Mouse (Mus musculus) liver, embryonic 12.5 days (tissue): ENCODE measurements around the gene Cdca8. TPM values are rescaled to one million over a fixed set of nuclear protein-coding genes. Genes with fewer than 3 reads are reported as not detected.
"Not testable (repeated sequence)": the region's sequence is repeated elsewhere in the genome, so short reads cannot be mapped to it uniquely, and the experiment has no call there.

Experiments
- ATAC-seq: fragments of 200-750 bp; cut with Nextera tagmentation; 2 replicates; pipeline ENCODE4 v1.8.0; 2017; ENCODE audit warnings: moderate number of reproducible peaks, mild to moderate bottlenecking, moderate library complexity
- H3K27ac ChIP-seq: fragments of 300-500 bp; sonication (generic); 2 replicates; pipeline ENCODE4 v1.5.1; 2016; ENCODE audit warnings: mild to moderate bottlenecking
- H3K27me3 ChIP-seq: fragments of 300-500 bp; sonication (generic); replicated peaks from 2 replicates; pipeline ENCODE4 v1.6.1; 2016; ENCODE audit warnings: mild to moderate bottlenecking, moderate library complexity
- H3K36me3 ChIP-seq: fragments of 300-500 bp; sonication (generic); 2 replicates; pipeline ENCODE4 v1.6.1; 2016; ENCODE audit warnings: mild to moderate bottlenecking, moderate library complexity
- H3K4me1 ChIP-seq: fragments of 300-500 bp; sonication (generic); 2 replicates; pipeline ENCODE4 v1.6.1; 2016
- H3K4me2 ChIP-seq: fragments of 300-500 bp; sonication (generic); 2 replicates; pipeline ENCODE4 v1.6.1; 2016; ENCODE audit warnings: mild to moderate bottlenecking, moderate library complexity
- H3K4me3 ChIP-seq: fragments of 300-500 bp; sonication (generic); 2 replicates; pipeline ENCODE4 v1.5.1; 2016; ENCODE audit warnings: mild to moderate bottlenecking, moderate library complexity
- H3K9ac ChIP-seq: fragments of 300-500 bp; sonication (generic); 2 replicates; pipeline ENCODE4 v1.6.1; 2016; ENCODE audit warnings: mild to moderate bottlenecking, moderate library complexity
- H3K9me3 ChIP-seq: fragments of 300-500 bp; sonication (generic); replicated peaks from 2 replicates; pipeline ENCODE4 v1.6.1; 2016; ENCODE audit warnings: mild to moderate bottlenecking, moderate library complexity
- WGBS: fragments of 180-500 bp; shearing (Covaris S2); methylation state at CpG from one replicate; pipeline ENCODE4 v1.1.7; 2016; ENCODE audit not compliant: insufficient replicate concordance; 5-methylcytosine and 5-hydroxymethylcytosine counted together
- polyA plus RNA-seq: library from polyadenylated mRNA; unstranded; fragments of >200 nt; fragmentation: Nextera tagmentation; extraction: Ambion mirVana; gene quantifications from 2 replicates; pipeline ENCODE4 v1.2.1, GENCODE M21; 2016

The Cdca8 gene
- polyA plus RNA-seq = 173 and 177 TPM in 2 replicates

DNA sequence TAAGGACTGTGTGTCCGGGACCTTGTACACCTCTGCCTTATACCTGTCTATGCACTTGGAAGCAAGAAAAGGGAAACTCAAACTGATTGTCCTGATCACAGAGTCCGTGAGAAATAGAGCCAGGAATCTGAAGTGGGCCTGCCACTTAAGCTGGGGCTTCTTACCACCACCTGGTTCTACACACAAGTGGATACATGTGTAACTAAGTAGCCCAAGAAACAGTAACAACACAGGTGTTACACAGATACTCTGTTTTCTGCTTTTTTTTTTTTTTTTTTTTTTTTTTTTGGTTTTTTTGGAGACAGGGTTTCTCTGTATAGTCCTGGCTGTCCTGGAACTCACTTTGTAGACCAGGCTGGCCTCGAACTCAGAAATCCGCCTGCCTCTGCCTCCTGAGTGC lies at the start of gene Cdca8:
Cdca8 (minus strand) TSS at position 101 of the 400 bp plus-strand sequence.
- H3K27me3 ChIP-seq = not testable (repeated sequence)

DNA sequence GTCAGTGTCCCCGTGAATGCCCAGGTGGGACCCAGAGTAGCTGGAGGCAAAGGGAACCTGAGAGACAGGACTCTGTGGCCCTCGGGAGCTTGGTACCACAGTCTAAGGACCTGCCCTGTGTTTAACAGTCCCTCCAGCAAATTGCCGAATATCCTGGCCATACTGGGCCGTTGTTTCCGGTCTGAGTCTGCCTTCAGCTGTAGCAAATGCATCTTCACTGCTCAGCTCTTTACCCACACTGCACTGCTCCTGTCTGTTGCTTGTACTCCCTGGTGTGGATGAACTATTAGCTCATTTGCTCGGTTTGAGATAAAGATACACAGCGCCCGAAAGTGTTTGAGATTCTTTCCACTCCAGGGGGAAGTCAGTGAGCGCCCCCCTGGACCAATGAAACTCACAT lies 49.3 kb upstream of the Cdca8 start:
- H3K4me2 ChIP-seq = no peak overlapping the region
- no peak overlapping the region for H3K27ac ChIP-seq
- no peak overlapping the region for H3K4me3 ChIP-seq
- ATAC-seq = no peak
- H3K9me3 ChIP-seq = no peaks in the 10 kb centered on the region
- no peak overlapping the region for H3K9ac ChIP-seq
- WGBS = 14% methylated on average over 9 of the region's 9 CpGs
- H3K4me1 ChIP-seq = peaks cover 20% of the 10 kb centered on the region; the same call in 1 of the 2 replicates
- no peaks in the 10 kb centered on the region for H3K36me3 ChIP-seq
- H3K27me3 ChIP-seq = peaks cover 94% of the 10 kb centered on the region

More for the DNA sequence above, at the start of gene Cdca8:
- peaks cover 50% of the 10 kb centered on the region for H3K36me3 ChIP-seq
- H3K4me3 ChIP-seq = peak within 1 kb of the TSS; percentile 97; the same call in 1 of the 2 replicates
- H3K4me2 ChIP-seq = peak within 1 kb of the TSS; percentile 90
- H3K9me3 ChIP-seq, H3K27ac ChIP-seq, ATAC-seq: not testable (repeated sequence)
- WGBS = 88% methylated on average over 4 of the region's 4 CpGs
- H3K9ac ChIP-seq = peak within 1 kb of the TSS; percentile 93
- H3K4me1 ChIP-seq = peaks cover 24% of the 10 kb centered on the region

DNA sequence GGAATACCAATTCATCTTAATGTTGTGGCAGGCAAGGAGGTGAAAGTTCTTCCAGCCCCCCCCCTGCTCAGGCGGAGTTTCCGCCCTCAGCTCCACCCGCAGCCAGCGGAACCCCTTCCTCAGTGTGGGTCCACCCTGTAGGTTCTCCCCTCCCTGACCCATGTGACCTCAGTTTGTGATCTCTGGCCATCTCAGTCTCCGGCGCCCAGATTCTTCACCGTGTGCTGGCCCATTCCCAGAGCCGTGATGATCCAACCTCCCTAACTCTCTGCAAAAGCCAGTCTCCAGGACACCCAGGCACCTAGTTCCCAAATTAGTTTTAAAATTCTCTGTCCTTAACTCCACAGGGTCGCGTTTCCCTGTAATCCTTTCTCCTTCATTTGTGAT lies 48.6 kb upstream of the Cdca8 start:
- WGBS = 15% methylated on average over 10 of the region's 10 CpGs
- peaks cover 20% of the 10 kb centered on the region; the same call in 1 of the 2 replicates for H3K4me1 ChIP-seq
- no peak for ATAC-seq
- H3K9ac ChIP-seq = no peak overlapping the region
- no peaks in the 10 kb centered on the region for H3K9me3 ChIP-seq
- peaks cover 94% of the 10 kb centered on the region for H3K27me3 ChIP-seq
- no peaks in the 10 kb centered on the region for H3K36me3 ChIP-seq
- no peak overlapping the region for H3K4me2 ChIP-seq
- H3K27ac ChIP-seq = no peak overlapping the region
- H3K4me3 ChIP-seq = no peak overlapping the region

DNA sequence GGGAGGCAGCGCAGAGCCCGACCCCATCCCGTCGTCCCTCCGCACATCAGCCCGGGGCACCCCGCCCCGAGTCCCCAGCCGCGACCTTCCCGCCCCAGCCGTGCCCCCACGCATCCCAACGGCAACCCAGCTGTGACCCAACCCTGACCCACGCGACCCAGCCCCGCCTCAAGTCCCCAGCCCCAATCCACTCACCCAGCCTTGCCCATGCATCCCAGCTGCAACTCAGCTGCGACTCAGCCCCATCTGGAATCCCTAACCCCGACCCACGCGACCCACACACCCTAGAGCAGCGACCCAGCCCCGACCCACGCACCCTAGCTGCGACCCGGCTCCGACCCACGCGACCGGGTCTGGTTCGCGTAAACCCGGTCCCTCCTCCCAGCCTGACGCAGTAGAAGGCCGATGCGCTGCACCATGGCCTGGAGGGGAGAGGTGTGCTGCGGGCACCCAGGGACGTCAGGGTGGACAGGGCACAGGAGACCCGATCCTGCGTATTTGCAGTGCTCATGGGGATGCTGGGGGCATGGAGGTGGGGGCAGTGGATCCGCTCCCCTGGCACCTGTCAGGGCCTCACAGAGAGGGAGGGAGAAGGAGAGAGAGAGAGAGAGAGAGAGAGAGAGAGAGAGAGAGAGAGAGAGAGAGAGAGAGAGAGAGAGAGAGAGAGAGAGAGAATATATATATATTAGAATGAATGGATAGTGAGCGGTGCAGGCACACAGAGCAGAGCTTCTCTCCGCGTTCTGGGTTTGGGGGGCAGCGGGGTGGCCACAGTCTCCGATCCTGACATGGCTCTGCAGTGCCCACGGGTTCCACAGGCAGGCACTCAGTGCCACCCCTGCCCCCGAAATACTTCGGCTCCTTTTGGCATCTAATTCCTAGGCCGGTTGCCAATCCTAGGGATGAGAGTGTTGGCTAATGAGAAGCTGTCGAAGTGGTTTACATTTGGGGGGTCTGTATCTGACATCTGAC lies 47.9 kb upstream of the Cdca8 start:
- Histone ChIP-seq H3K4me2 (peak overlapping the region; percentile 56), H3K27me3 (peaks cover 99% of the 10 kb centered on the region), H3K4me1 (peaks cover 20% of the 10 kb centered on the region; the same call in 1 of the 2 replicates), H3K4me3 (peak overlapping the region; percentile 44), H3K9me3 (no peaks in the 10 kb centered on the region), H3K9ac (no peak overlapping the region), H3K27ac (no peak overlapping the region), H3K36me3 (no peaks in the 10 kb centered on the region)
- 7% methylated on average over 49 of the region's 51 CpGs for WGBS
- no peak for ATAC-seq

DNA sequence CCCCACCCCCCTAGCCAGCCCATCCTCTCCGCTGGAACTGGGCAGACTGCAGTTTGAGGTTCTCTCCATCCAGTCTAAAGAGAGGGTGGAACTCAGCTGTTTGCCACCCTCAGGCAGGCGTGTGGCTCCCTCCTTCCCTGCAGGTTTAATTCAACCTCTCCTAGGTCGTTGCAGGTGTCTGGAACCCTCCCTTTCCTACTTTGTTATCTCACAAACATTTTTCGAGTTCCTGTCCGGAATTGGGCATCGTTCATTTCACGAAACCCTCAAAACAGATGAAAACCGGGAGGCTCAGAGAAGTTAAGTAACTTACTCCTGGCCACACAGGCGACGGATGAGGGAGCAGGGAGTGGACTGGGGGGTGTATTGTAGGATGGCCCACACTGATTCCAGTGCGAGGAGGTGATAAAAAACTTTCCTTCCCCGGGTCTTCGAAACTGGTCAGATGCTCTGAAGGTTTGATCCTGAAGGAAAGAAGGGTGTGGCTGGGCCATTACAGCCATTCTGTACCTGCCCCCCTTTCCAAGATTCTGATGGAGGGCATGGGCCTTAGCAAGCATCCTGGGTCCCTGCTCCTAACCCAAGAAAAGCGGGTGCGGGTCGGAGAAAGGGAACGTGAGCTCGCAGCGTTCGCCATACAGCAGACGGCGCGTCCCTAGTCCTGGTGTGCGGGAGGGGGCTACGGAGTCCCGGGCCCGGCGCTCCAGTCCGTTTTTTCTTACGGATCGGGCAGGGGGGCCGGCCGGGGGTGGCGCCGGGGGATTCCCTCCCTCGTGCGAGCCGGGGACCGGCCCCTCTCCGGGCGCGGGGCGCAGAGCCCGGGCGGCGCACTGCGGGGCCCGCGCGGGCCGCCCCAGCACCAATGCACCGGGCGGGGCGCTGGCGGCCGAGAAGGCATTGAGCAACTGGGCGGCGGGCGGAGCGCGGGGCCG lies 46.8 kb upstream of the Cdca8 start, which contains the start of gene Rspo1:
Rspo1 (plus strand) TSS at position 760 of the 932 bp plus-strand sequence.
- ATAC-seq = no peak
- H3K9ac ChIP-seq = no peak within 1 kb of the TSS; the same call in 1 of the 2 replicates
- no peaks in the 10 kb centered on the region for H3K9me3 ChIP-seq
- H3K4me1 ChIP-seq = peaks cover 17% of the 10 kb centered on the region; the same call in 1 of the 2 replicates
- H3K4me2 ChIP-seq = peak within 1 kb of the TSS; percentile 56
- H3K27me3 ChIP-seq = peaks cover 100% of the 10 kb centered on the region
- H3K36me3 ChIP-seq = no peaks in the 10 kb centered on the region
- H3K4me3 ChIP-seq = peak within 1 kb of the TSS; percentile 44
- 3% methylated on average over 38 of the region's 62 CpGs for WGBS
- H3K27ac ChIP-seq = no peak within 1 kb of the TSS

DNA sequence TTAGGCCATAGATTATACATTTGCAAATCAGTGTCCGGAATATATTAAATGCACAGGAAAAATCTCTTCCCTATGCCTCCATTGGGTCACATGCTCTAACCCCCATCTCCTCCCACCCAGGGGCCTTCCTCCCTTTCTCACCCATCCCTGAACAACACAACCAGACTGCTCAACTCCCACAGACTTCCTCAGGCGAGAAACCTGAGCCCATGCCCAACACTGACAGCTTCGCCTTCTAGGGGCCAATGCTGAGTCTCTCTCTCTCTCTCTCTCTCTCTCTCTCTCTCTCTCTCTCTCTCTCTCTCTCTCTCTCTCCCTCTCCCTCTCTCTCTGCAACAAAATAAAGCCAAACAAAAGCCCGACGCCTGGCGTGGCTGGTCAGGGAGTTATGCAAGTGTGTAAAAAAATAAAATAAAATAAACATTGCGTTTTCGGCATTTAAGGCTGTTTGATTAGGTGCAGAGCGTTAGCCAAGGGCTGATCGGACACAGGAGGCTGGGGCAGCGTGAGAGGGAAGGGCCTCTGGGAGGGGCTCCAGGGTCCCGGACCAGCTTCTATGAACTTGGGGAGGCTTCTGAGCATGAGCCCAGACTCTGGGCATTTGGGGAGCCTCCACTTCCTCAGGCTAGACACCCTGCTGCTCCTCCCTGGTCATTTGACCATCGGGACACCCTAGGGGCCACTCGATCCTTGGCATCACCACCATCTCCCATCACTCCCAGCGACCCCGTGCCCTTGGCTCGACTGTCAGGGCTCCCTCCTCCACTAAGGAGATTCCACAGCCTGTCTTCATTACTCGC lies 46.0 kb upstream of the Cdca8 start:
- no peak overlapping the region for H3K4me3 ChIP-seq
- 10% methylated on average over 18 of the region's 18 CpGs for WGBS
- H3K36me3 ChIP-seq = no peaks in the 10 kb centered on the region
- H3K9ac ChIP-seq = no peak overlapping the region
- H3K27ac ChIP-seq = no peak overlapping the region
- H3K9me3 ChIP-seq = no peaks in the 10 kb centered on the region
- H3K4me1 ChIP-seq = peaks cover 14% of the 10 kb centered on the region; the same call in 1 of the 2 replicates
- no peak for ATAC-seq
- H3K27me3 ChIP-seq = peaks cover 94% of the 10 kb centered on the region
- peak overlapping the region; percentile 4; the same call in 1 of the 2 replicates for H3K4me2 ChIP-seq

DNA sequence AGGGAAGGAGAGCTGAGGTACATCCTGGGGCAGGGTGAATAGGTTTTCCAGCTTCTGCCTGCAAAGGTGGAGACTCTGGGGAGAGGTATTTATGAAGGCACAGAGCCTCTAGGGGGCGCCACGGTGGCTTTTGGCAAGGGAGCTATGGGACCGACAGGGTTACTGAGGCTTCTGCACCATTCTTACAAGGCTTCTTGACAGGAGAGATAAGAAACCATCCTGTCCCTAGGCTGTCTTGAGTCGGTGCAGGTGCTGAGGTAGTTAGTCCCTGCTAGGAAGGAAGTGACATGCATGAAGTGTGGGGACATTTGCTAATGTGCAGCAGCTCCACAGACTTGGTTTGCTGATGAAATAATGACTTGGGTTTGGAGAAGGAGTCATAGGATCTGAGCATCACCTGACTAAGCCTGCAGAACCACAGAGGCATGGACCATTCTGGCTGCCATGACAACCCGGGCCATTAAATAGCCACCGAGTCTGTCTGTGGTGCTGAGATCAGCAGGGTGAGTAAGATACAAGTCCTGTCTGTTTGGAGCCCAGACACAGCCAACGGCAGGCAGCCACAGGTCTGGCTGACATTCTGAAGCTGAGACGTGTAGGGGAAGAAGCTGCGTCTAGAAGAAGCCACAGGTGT lies 44.9 kb upstream of the Cdca8 start:
- Histone ChIP-seq H3K4me2 (no peak overlapping the region), H3K36me3 (no peaks in the 10 kb centered on the region), H3K4me3 (no peak overlapping the region), H3K9ac (no peak overlapping the region), H3K9me3 (no peaks in the 10 kb centered on the region), H3K27ac (no peak overlapping the region), H3K4me1 (peaks cover 10% of the 10 kb centered on the region; the same call in 1 of the 2 replicates), H3K27me3 (peaks cover 90% of the 10 kb centered on the region)
- 16% methylated on average over 9 of the region's 9 CpGs for WGBS
- ATAC-seq = no peak

DNA sequence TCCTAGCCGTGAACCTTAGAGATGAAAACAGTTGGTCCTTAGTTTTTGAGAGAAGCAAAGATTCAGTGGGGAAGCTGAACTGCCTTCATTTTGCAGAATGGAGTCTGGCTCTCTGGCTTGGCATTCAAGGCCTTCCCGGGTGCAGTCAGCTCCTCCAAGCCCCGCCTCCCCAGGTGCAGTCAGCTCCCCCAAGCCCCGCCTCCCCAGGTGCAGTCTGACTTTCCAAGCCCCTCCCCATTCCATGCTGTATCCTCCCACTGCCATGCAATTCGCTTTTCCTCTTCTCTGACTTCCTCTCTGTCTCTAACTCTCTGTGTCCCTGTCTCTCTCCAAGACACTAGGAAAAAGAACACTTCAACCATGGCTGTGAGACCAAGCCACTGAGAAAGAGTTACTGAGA lies 39.1 kb upstream of the Cdca8 start:
- H3K4me3 ChIP-seq = no peak overlapping the region

DNA sequence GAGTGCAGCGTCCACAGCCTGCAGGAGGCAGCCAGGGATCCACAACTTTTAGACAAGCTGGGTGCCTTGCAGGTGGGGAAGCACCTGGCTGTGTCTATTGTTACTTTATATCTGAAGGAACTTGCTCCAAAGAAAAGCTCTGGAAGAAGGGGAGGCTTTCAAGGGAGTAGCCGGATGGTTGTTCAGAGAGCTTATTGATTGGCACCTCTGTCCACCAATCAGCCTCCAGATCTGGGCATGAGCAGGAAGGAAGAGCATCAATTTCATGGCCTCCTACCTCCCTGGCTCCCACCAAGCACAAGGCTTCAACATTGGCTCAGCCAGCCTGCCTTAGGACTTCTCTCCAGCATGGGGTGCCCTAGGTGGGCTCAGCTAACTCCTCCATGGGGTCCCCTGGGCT lies 34.2 kb upstream of the Cdca8 start:
- Histone ChIP-seq H3K9me3 (no peaks in the 10 kb centered on the region), H3K27me3 (peaks cover 30% of the 10 kb centered on the region), H3K9ac (no peak overlapping the region), H3K4me1 (no peaks in the 10 kb centered on the region), H3K4me2 (no peak overlapping the region), H3K27ac (no peak overlapping the region), H3K4me3 (no peak overlapping the region), H3K36me3 (no peaks in the 10 kb centered on the region)
- ATAC-seq = no peak
- WGBS = 58% methylated on average over 2 of the region's 2 CpGs

More for the DNA sequence above, 39.1 kb upstream of the Cdca8 start:
- peaks cover 48% of the 10 kb centered on the region for H3K27me3 ChIP-seq
- no peak overlapping the region for H3K27ac ChIP-seq
- H3K9ac ChIP-seq = no peak overlapping the region
- H3K9me3 ChIP-seq = no peaks in the 10 kb centered on the region
- no peaks in the 10 kb centered on the region for H3K4me1 ChIP-seq
- ATAC-seq = no peak
- no peaks in the 10 kb centered on the region for H3K36me3 ChIP-seq
- no peak overlapping the region for H3K4me2 ChIP-seq
- 18% methylated on average over 5 of the region's 5 CpGs for WGBS

DNA sequence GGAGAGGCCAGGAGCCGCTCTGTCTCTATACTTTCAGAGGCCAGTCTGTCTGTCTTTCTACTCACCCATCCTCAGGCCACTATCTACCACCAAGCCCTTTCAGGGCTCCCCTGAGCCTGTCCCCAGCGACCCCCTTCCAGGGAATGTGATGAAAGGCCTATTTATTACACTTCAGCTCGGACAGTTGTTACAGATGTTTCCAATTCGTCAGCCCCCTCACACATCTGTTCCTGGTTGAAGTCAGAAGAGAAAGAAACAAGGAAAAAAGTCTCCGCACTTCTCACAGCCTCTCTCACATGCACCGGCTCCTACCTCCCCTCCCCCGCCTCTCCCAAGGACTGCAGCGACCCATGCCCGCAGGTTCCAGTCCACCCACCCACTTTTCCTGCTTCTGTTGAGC lies 33.2 kb upstream of the Cdca8 start:
- H3K9me3 ChIP-seq = no peaks in the 10 kb centered on the region
- H3K27ac ChIP-seq = no peak overlapping the region
- ATAC-seq = no peak
- WGBS = 44% methylated on average over 9 of the region's 9 CpGs
- no peak overlapping the region for H3K4me3 ChIP-seq
- no peaks in the 10 kb centered on the region for H3K4me1 ChIP-seq
- no peak overlapping the region for H3K9ac ChIP-seq
- H3K27me3 ChIP-seq = peaks cover 26% of the 10 kb centered on the region
- no peaks in the 10 kb centered on the region for H3K36me3 ChIP-seq
- H3K4me2 ChIP-seq = no peak overlapping the region

DNA sequence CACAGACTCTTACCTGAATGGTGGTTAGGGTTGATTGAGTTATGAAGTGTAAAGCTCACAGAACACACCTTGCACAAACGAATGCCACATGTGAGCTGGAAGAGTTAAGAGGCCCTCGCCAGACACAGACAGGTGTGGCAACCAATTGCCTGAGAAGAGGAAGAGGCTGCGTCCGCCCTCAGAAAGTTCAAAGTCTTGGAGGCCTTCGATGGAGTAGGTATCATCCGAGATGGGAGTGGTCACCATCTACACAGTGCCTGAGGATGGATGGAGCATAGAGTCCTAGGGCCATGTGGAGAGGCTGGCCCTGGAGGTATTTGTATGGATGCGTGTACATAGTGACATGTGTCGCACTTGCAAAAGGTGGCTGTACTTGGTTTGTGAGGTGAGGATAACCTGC lies 32.0 kb upstream of the Cdca8 start:
- 70% methylated on average over 8 of the region's 8 CpGs for WGBS
- no peak for ATAC-seq

More for the DNA sequence above, 32.0 kb upstream of the Cdca8 start:
- Histone ChIP-seq H3K27ac (no peak overlapping the region), H3K36me3 (no peaks in the 10 kb centered on the region), H3K9me3 (no peaks in the 10 kb centered on the region), H3K4me2 (no peak overlapping the region), H3K9ac (no peak overlapping the region), H3K27me3 (peaks cover 26% of the 10 kb centered on the region), H3K4me3 (no peak overlapping the region), H3K4me1 (no peaks in the 10 kb centered on the region)
